Mouse (Mus musculus) brain, adult 2 months (tissue): ENCODE results near the gene Hnrnpl.

Experiments used
- DNase-seq: peaks from one replicate; pipeline ENCODE4 v3.0.0; 2011; ENCODE audit warnings: low read depth, low spot score

The Hnrnpl gene

GRCm38 (mm10) chr7:28812436-28812835 is 4.1 kb downstream of the Hnrnpl start:
- DNase-seq, result no peak

GRCm38 (mm10) chr7:28812949-28813348 is 4.6 kb downstream of the Hnrnpl start:
- no peak for DNase-seq

GRCm38 (mm10) chr7:28814306-28815034 is 6.1 kb downstream of the Hnrnpl start:
- DNase-seq, result no peak

GRCm38 (mm10) chr7:28815230-28815629 is 6.9 kb downstream of the Hnrnpl start:
- DNase-seq, result no peak

- peak; percentile 36 for DNase-seq
Measured at GRCm38 (mm10) chr7:28816201-28816600, 7.9 kb downstream of the Hnrnpl start.

GRCm38 (mm10) chr7:28816920-28817319 is 8.6 kb downstream of the Hnrnpl start:
- DNase-seq, result no peak

GRCm38 (mm10) chr7:28817524-28817923 is 9.2 kb downstream of the Hnrnpl start:
- DNase-seq, result no peak

DNA sequence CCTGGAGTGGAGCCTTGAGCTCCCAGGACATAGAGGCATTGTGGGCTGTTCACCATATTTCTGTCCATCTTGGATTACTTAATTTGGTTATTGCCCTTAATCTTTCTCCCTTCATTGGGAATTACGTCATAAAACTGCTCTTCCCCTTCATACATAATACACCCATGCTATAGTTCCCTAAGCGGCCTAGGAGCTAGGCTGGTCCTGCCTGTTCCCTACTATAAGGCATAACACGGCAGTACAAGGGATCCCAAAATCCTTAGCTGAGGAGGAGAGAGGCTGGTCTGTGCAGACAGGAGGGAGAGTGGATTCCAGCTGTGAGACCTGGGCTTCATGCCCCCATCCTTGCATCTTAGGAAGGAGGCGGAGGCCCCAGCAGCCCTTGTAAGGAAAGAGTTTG is 9.6 kb downstream of the Hnrnpl start:
- no peak for DNase-seq

DNA sequence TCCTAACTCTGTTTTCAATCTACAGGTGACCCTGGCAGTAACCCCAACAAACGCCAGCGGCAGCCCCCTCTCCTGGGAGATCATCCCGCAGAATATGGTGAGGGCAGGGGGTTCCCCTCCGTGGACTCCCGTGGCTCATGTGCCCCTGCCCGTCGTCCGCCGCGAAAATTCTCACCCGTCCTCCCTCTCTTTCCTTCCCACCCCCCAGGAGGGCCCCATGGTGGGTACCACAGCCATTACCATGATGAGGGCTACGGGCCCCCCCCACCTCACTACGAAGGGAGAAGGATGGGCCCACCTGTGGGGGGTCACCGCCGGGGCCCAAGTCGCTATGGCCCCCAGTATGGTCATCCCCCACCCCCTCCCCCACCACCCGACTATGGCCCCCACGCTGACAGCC is 10.1 kb downstream of the Hnrnpl start:
- no peak for DNase-seq

GRCm38 (mm10) chr7:28818861-28819452 is 10.6 kb downstream of the Hnrnpl start:
- DNase-seq, result no peak

DNA sequence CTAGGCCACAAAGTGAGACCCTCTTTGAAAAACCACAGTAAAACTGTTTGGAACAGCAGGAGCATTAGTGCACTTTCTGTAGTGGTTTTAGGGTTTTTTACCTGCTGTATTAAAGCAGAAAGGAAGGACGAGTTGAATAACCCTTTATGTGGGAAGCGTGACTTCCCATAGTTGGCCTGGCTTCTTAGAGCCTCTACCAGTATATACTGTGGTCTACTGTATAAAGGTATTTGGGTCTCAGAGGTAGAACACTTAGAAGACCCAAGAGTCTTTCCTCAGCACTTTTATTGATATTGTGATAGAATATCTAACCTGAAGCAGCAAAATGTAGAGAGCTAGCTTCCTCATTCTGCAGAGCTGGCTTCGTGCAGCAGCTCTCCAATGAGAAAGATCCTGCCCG is 11.2 kb downstream of the Hnrnpl start:
- DNase-seq, result no peak

GRCm38 (mm10) chr7:28820358-28821260 is 12.3 kb downstream of the Hnrnpl start:
- peak; percentile 67 for DNase-seq

GRCm38 (mm10) chr7:28821261-28821831 is 13.0 kb downstream of the Hnrnpl start:
- DNase-seq, result peak; percentile 86

DNA sequence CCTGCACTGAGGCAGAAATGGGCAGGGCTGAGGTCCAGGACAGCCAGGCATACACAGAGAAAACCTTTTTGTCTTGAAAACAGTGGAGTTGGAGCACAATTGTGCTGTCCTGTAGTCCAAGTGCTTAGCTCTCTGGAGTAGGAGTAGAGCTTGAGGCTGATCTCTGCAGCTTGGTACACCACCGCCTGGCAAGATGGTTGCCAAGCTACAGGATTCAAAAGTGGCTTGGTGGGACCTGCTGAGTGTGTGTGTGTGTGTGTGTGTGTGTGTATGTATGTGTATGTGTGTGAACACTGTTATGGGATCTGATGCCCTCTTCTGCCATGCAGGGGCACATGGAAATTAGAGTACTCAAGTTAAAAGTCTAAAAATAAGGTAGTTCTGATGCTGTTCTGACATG is 14.2 kb downstream of the Hnrnpl start:
- DNase-seq, result no peak

GRCm38 (mm10) chr7:28822993-28823903 is 14.9 kb downstream of the Hnrnpl start:
- no peak for DNase-seq

- DNase-seq, result no peak
Measured at GRCm38 (mm10) chr7:28823932-28824331, 15.6 kb downstream of the Hnrnpl start.

GRCm38 (mm10) chr7:28824941-28825685 is 16.8 kb downstream of the Hnrnpl start, which contains the start of gene Ech1:
Gene Ech1 (plus strand): TSS chr7:28825217.
- peak; percentile 96 for DNase-seq

- DNase-seq, result no peak
Measured at GRCm38 (mm10) chr7:28825686-28826401, 17.5 kb downstream of the Hnrnpl start.

GRCm38 (mm10) chr7:28826402-28826772 is 18.0 kb downstream of the Hnrnpl start:
- no peak for DNase-seq

- DNase-seq, result peak; percentile 92
Measured at GRCm38 (mm10) chr7:28827338-28827737, 19.0 kb downstream of the Hnrnpl start.
